Mouse (Mus musculus): Measurements from ENCODE around the gene Serpinf1.

DNA sequence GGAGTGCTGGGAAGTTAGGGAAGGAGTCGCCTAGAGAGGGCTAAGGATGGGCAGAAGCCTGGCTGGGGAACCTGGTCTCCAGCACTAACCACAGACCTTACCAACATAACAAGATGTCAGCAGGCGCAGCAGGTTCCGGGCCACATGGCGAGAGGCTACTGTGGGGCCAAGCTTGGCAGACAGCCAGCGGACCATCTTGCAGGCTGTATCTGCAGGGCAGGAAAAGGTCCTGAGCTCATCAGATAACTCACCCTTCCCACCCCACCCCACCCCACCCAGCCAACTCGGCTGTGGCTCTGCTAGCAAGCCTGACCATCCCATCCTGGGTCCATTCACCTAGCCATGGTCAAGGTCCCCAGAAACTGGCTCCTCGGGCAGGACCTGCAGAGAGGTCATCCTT lies 27.2 kb upstream of the Serpinf1 start:
- TF ChIP-seq CTCF (IDR thresholded peaks at IDR 0.05; ENCODE audit: extremely low read depth, insufficient read length, insufficient replicate concordance, low read depth, low read length) (no peak), POLR2A (IDR thresholded peaks at IDR 0.05; ENCODE audit: low read depth, low read length) (no peak)

Measured in small intestine, adult 2 months (tissue).